ENCODE assay signal across 11 mouse cellular contexts in genomic region chr6:122867914-122868313, GRCm38 (mm10). TPM values are rescaled to one million over a fixed set of nuclear protein-coding genes. Genes with fewer than 3 reads are reported as not detected.
DNase-seq lines count a peak whose midpoint lies in the region; ATAC-seq and TF ChIP-seq lines count a peak whose summit lies in the region.
"Had no signal": no experiment of that assay in that cellular context is flagged by ENCODE, and none has a peak within 500 bp of the region (broad histone marks: within the 10 kb centered on the region; RNA-seq: fewer than 3 reads in every experiment).

No protein-coding gene starts in this region.

- ATAC-seq in kidney, postnatal 0 days (replicated peaks; ENCODE audit: low FRiP score, low read depth): no peak
- ATAC-seq in kidney, embryonic 15.5 days (replicated peaks; ENCODE audit: low FRiP score): no peak

- no peaks in the 10 kb centered on the region for H3K4me1 ChIP-seq in kidney, postnatal 0 days (replicated peaks; ENCODE audit: insufficient read depth, low read length)
- no peaks in the 10 kb centered on the region for H3K4me1 ChIP-seq in kidney, embryonic 15.5 days
- H3K4me1 ChIP-seq in bone marrow macrophage, adult 2 months (ENCODE audit: control insufficient read depth, insufficient read depth, low read length): peaks cover 54% of the 10 kb centered on the region
- no peaks in the 10 kb centered on the region for H3K4me1 ChIP-seq in small intestine, adult 2 months (ENCODE audit: control insufficient read depth, insufficient read depth, insufficient read length, low read length)
- H3K4me1 ChIP-seq: embryonic facial prominence, embryonic 15.5 days; lung, embryonic 15.5 days; neural tube, embryonic 12.5 days had no signal

- no peaks in the 10 kb centered on the region for H3K27me3 ChIP-seq in kidney, postnatal 0 days (ENCODE audit: insufficient read depth, low read length)
- H3K27me3 ChIP-seq in kidney, embryonic 15.5 days: no peaks in the 10 kb centered on the region
- no peaks in the 10 kb centered on the region for H3K27me3 ChIP-seq in small intestine, adult 2 months (ENCODE audit: control insufficient read depth, insufficient read depth, low read length)
- H3K27me3 ChIP-seq: embryonic facial prominence, embryonic 15.5 days; lung, embryonic 15.5 days; neural tube, embryonic 12.5 days had no signal

- TF ChIP-seq POLR2A in bone marrow macrophage, adult 2 months (IDR thresholded peaks at IDR 0.05; ENCODE audit: borderline replicate concordance, low read depth, low read length): no peak
- TF ChIP-seq POLR2A in small intestine, adult 2 months (IDR thresholded peaks at IDR 0.05; ENCODE audit: low read depth, low read length): no peak

- WGBS in kidney, postnatal 0 days: 52% methylated on average over 4 of the region's 4 CpGs
- WGBS in kidney, embryonic 15.5 days: 61% methylated on average over 4 of the region's 4 CpGs
- WGBS in small intestine, adult 2 months: 45% methylated on average over 4 of the region's 4 CpGs

- H3K27ac ChIP-seq in kidney, postnatal 0 days: no peak overlapping the region
- H3K27ac ChIP-seq in kidney, embryonic 15.5 days: no peak overlapping the region
- H3K27ac ChIP-seq in bone marrow macrophage, adult 2 months (ENCODE audit: insufficient read depth, low read depth, low read length): peak overlapping the region; percentile 32; the same call in 1 of the 2 replicates
- H3K27ac ChIP-seq in small intestine, adult 2 months (ENCODE audit: insufficient read depth, low read depth, low read length): no peak overlapping the region
- H3K27ac ChIP-seq: embryonic facial prominence, embryonic 15.5 days; lung, embryonic 15.5 days; neural tube, embryonic 12.5 days had no signal

- no peaks in the 10 kb centered on the region for H3K9me3 ChIP-seq in kidney, postnatal 0 days (replicated peaks; ENCODE audit: low read length)
- H3K9me3 ChIP-seq in kidney, embryonic 15.5 days (replicated peaks): no peaks in the 10 kb centered on the region
- H3K9me3 ChIP-seq: embryonic facial prominence, embryonic 15.5 days; lung, embryonic 15.5 days; neural tube, embryonic 12.5 days had no signal

- no peak overlapping the region for H3K4me3 ChIP-seq in kidney, postnatal 0 days (replicated peaks; ENCODE audit: low read depth, low read length)
- no peak overlapping the region for H3K4me3 ChIP-seq in kidney, embryonic 15.5 days (replicated peaks)
- no peak overlapping the region for H3K4me3 ChIP-seq in bone marrow macrophage, adult 2 months (ENCODE audit: insufficient read depth, low read length)
- no peak overlapping the region for H3K4me3 ChIP-seq in small intestine, adult 2 months (ENCODE audit: low read depth, low read length)
- H3K4me3 ChIP-seq: embryonic facial prominence, embryonic 15.5 days; lung, embryonic 15.5 days; neural tube, embryonic 12.5 days had no signal

- H3K9ac ChIP-seq in kidney, postnatal 0 days (ENCODE audit: low read depth, low read length): no peak overlapping the region
- no peak overlapping the region for H3K9ac ChIP-seq in kidney, embryonic 15.5 days
- H3K9ac ChIP-seq: embryonic facial prominence, embryonic 15.5 days; lung, embryonic 15.5 days; neural tube, embryonic 12.5 days had no signal

- peak; percentile 32 for DNase-seq in kidney, postnatal 0 days (ENCODE audit: low spot score)
- peak; percentile 18 for DNase-seq in retina, embryonic 14.5 days (ENCODE audit: low spot score)
- no peak for DNase-seq in retina, postnatal 1 day
- no peak for DNase-seq in layer of hippocampus, adult 9-11 months
- DNase-seq: cerebellum, adult 11 months had no signal

- TF ChIP-seq CTCF in kidney, postnatal 0 days (IDR thresholded peaks at IDR 0.05; ENCODE audit: low read depth): peak; percentile 62
- TF ChIP-seq CTCF in bone marrow macrophage, adult 2 months (IDR thresholded peaks at IDR 0.05; ENCODE audit: low read depth, low read length): peak; percentile 34; the same call in 1 of the 2 replicates
- TF ChIP-seq CTCF in small intestine, adult 2 months (IDR thresholded peaks at IDR 0.05; ENCODE audit: extremely low read depth, insufficient read length, insufficient replicate concordance, low read depth, low read length): peak; percentile 36; the same call in 1 of the 2 replicates

- no peaks in the 10 kb centered on the region for H3K36me3 ChIP-seq in kidney, postnatal 0 days (ENCODE audit: insufficient read depth, low read length)
- no peaks in the 10 kb centered on the region for H3K36me3 ChIP-seq in kidney, embryonic 15.5 days
- no peaks in the 10 kb centered on the region for H3K36me3 ChIP-seq in small intestine, adult 2 months (ENCODE audit: control insufficient read depth, insufficient read depth, low read length)
- H3K36me3 ChIP-seq: embryonic facial prominence, embryonic 15.5 days; lung, embryonic 15.5 days; neural tube, embryonic 12.5 days had no signal

- no peak overlapping the region for H3K4me2 ChIP-seq in kidney, postnatal 0 days (ENCODE audit: low read length)
- H3K4me2 ChIP-seq in kidney, embryonic 15.5 days: no peak overlapping the region
- H3K4me2 ChIP-seq: embryonic facial prominence, embryonic 15.5 days; lung, embryonic 15.5 days; neural tube, embryonic 12.5 days had no signal

RNA-seq across cellular contexts. Expression of gene Necap1, which starts 6.4 kb away (rescaled TPM):
- 37.6 and 39.8 TPM in 2 replicates for polyA plus RNA-seq in kidney, postnatal 0 days (2015; fragmentation: Nextera tagmentation; extraction: Ambion mirVana)
- 53.1 and 55.9 TPM in 2 replicates for polyA plus RNA-seq in kidney, embryonic 15.5 days (2015; fragmentation: Nextera tagmentation; extraction: Ambion mirVana)
- polyA plus RNA-seq in bone marrow macrophage, adult 2 months (2012; ENCODE audit: insufficient read depth, insufficient read length, missing spikeins): 61.2 and 67.3 TPM in 2 replicates
- polyA plus RNA-seq in small intestine, adult 2 months (2012; rRNA removed): 5.1 and 8.6 TPM in 2 replicates

RNA-seq across cellular contexts. Expression of gene C3ar1, which starts 12.0 kb away (rescaled TPM):
- 2.1 and 2.3 TPM in 2 replicates for polyA plus RNA-seq in kidney, postnatal 0 days (2015; fragmentation: Nextera tagmentation; extraction: Ambion mirVana)
- polyA plus RNA-seq in kidney, embryonic 15.5 days (2015; fragmentation: Nextera tagmentation; extraction: Ambion mirVana): 1.9 and 2.1 TPM in 2 replicates
- polyA plus RNA-seq in bone marrow macrophage, adult 2 months (2012; ENCODE audit: insufficient read depth, insufficient read length, missing spikeins): 718 and 808 TPM in 2 replicates
- polyA plus RNA-seq in small intestine, adult 2 months (2012; rRNA removed): 1.2 and 1.8 TPM in 2 replicates

RNA-seq across cellular contexts. Expression of gene Foxj2, which starts 48.2 kb away (rescaled TPM):
- polyA plus RNA-seq in kidney, postnatal 0 days (2015; fragmentation: Nextera tagmentation; extraction: Ambion mirVana): 5.2 and 5.5 TPM in 2 replicates
- polyA plus RNA-seq in kidney, embryonic 15.5 days (2015; fragmentation: Nextera tagmentation; extraction: Ambion mirVana): 6.0 and 6.3 TPM in 2 replicates
- 30.3 and 34.4 TPM in 2 replicates for polyA plus RNA-seq in bone marrow macrophage, adult 2 months (2012; ENCODE audit: insufficient read depth, insufficient read length, missing spikeins)
- polyA plus RNA-seq in small intestine, adult 2 months (2012; rRNA removed): 5.9 and 12.3 TPM in 2 replicates

RNA-seq across cellular contexts. Expression of gene Clec4a1, which starts 53.7 kb away (rescaled TPM):
- polyA plus RNA-seq in kidney, postnatal 0 days (2015; fragmentation: Nextera tagmentation; extraction: Ambion mirVana): 3.0 and 3.1 TPM in 2 replicates
- 3.8 and 4.2 TPM in 2 replicates for polyA plus RNA-seq in kidney, embryonic 15.5 days (2015; fragmentation: Nextera tagmentation; extraction: Ambion mirVana)
- polyA plus RNA-seq in bone marrow macrophage, adult 2 months (2012; ENCODE audit: insufficient read depth, insufficient read length, missing spikeins): 1,148 and 1,154 TPM in 2 replicates
- polyA plus RNA-seq in small intestine, adult 2 months (2012; rRNA removed): 0.29 and 0.65 TPM in 2 replicates

Comparison
In these comparisons a context has a peak if more than half of its experiments do, and no peak if none do; other contexts are left out.
1. DNase-seq: peak in kidney, postnatal 0 days (single experiment) and retina, embryonic 14.5 days (single experiment); none in retina, postnatal 1 day (single experiment) and layer of hippocampus, adult 9-11 months (single experiment).
2. RNA of gene C3ar1, which starts 12.0 kb away (polyA plus RNA-seq): 718 to 808 TPM in bone marrow macrophage, adult 2 months; 2.1 to 2.3 TPM in kidney, postnatal 0 days, 1.9 to 2.1 TPM in kidney, embryonic 15.5 days and 1.2 to 1.8 TPM in small intestine, adult 2 months; every median in the first group is over 100 times any median in the second.
3. Peak in every context shown above with its lines, with median percentiles within 50 percentile points of each other: CTCF ChIP-seq.